Mouse (Mus musculus) C2C12 (cell line): ENCODE measurements around the gene Gpx4. TPM values are rescaled to one million over a fixed set of nuclear protein-coding genes. Genes with fewer than 3 reads are reported as not detected.

Experiments
- H3K27me3 ChIP-seq: one replicate; pipeline ENCODE4 v1.6.1; 2011; ENCODE audit not compliant: control insufficient read depth, insufficient read depth, insufficient read length
- H3K36me3 ChIP-seq: one replicate; pipeline ENCODE4 v1.6.1; 2011; ENCODE audit not compliant: control insufficient read depth, insufficient read depth
- H3K4me3 ChIP-seq: one replicate; pipeline ENCODE4 v1.5.1; 2011; ENCODE audit warnings: mild to moderate bottlenecking, control low read depth; ENCODE audit not compliant: poor library complexity, insufficient read depth, severe bottlenecking
- H3K79me2 ChIP-seq: one replicate; pipeline ENCODE4 v1.6.1; 2011; ENCODE audit not compliant: control insufficient read depth, insufficient read depth
- H3K79me3 ChIP-seq: one replicate; pipeline ENCODE4 v1.6.1; 2011; ENCODE audit warnings: low read depth, control low read depth
- H3ac ChIP-seq: one replicate; pipeline ENCODE3; 2011; ENCODE audit warnings: low read depth; ENCODE audit not compliant: control insufficient read depth, insufficient read length
- CEBPB ChIP-seq: IDR thresholded peaks from one replicate; pipeline ENCODE4 v1.6.1; 2011; ENCODE audit warnings: low read depth, mild to moderate bottlenecking, control low read depth, moderate library complexity
- CTCF ChIP-seq: IDR thresholded peaks from one replicate; pipeline ENCODE4 v1.5.1; 2011; ENCODE audit not compliant: control insufficient read depth, insufficient read depth, insufficient read length
- FOSL1 ChIP-seq: IDR thresholded peaks from one replicate; pipeline ENCODE4 v1.8.0; 2011; ENCODE audit warnings: mild to moderate bottlenecking, low read length; ENCODE audit not compliant: poor library complexity, insufficient read depth, severe bottlenecking
- MAX ChIP-seq: IDR thresholded peaks from one replicate; pipeline ENCODE4 v1.6.1; 2011; ENCODE audit warnings: mild to moderate bottlenecking, control low read depth
- MYOD1 ChIP-seq: IDR thresholded peaks from one replicate; pipeline ENCODE4 v1.6.1; 2011; ENCODE audit warnings: low read depth; ENCODE audit not compliant: control insufficient read depth, insufficient read length
- MYOG ChIP-seq: IDR thresholded peaks from one replicate; pipeline ENCODE4 v1.6.1; 2011; ENCODE audit not compliant: control insufficient read depth, insufficient read length; ENCODE audit errors: extremely low read depth
- USF1 ChIP-seq: IDR thresholded peaks from one replicate; pipeline ENCODE4 v1.6.1; 2011; ENCODE audit warnings: low read depth, mild to moderate bottlenecking, control low read depth, moderate library complexity
- polyA plus RNA-seq: library from polyadenylated mRNA; unstranded; fragments of >200 nt; fragmentation: generic; extraction: Trizol; gene quantifications from one replicate; pipeline ENCODE4 v1.2.1, GENCODE M21; 2012; ENCODE audit warnings: missing spikeins

Gene Gpx4
- polyA plus RNA-seq, 1 experiment = 964 TPM

DNA sequence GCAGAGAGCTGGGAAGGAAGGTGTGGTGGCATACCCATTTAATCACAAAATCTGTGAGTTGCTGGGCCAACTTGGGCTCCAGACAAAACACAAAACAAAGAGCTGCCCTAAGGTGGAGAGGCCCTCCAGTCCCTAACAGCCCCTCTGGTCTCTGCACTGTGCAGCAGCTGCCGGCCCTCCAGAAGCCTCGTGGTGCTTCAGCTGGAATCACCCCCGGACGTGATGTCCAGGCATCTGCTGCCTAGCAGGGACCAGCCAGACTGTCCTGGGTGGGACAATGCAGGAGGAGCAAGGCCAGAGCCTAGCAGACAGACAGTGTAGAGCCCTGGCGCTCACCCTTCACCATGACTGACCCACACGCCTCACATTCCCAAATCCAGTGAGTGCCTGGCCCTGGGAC is 44.6 kb downstream of the Gpx4 start:
- Histone ChIP-seq H3ac (no peak overlapping the region), H3K79me2 (peaks cover 100% of the 10 kb centered on the region), H3K27me3 (no peaks in the 10 kb centered on the region), H3K4me3 (no peak overlapping the region), H3K79me3 (peaks cover 70% of the 10 kb centered on the region), H3K36me3 (peaks cover 52% of the 10 kb centered on the region)
- TF ChIP-seq MAX (no peak), FOSL1 (no peak), MYOD1 (no peak), MYOG (no peak), CEBPB (no peak), USF1 (no peak), CTCF (no peak)

DNA sequence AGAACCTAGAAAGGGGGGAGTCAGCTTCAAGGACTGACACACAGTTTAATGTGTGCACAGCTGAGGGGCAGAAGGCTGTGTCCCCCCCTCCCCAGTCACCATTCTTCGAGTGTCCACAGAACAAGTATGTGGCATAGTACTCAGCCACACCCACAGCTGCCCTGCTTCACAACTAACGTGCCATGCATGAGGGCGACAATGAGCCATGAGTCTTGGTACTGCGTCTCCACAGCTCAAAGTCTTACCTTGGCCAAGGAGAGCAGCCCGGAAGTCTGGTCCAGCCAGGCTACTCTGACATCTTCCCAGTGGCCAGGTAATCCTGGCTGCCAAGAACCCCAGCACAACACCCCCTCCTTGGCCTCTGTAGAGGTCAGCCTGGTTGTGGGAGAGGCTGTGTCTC is 45.7 kb downstream of the Gpx4 start:
- peaks cover 100% of the 10 kb centered on the region for H3K79me2 ChIP-seq
- H3K4me3 ChIP-seq = no peak overlapping the region
- H3ac ChIP-seq = no peak overlapping the region
- H3K36me3 ChIP-seq = peaks cover 55% of the 10 kb centered on the region
- peaks cover 79% of the 10 kb centered on the region for H3K79me3 ChIP-seq
- TF ChIP-seq CTCF (no peak), MYOD1 (no peak), USF1 (no peak), MYOG (no peak), FOSL1 (no peak), CEBPB (no peak), MAX (no peak)
- no peaks in the 10 kb centered on the region for H3K27me3 ChIP-seq

DNA sequence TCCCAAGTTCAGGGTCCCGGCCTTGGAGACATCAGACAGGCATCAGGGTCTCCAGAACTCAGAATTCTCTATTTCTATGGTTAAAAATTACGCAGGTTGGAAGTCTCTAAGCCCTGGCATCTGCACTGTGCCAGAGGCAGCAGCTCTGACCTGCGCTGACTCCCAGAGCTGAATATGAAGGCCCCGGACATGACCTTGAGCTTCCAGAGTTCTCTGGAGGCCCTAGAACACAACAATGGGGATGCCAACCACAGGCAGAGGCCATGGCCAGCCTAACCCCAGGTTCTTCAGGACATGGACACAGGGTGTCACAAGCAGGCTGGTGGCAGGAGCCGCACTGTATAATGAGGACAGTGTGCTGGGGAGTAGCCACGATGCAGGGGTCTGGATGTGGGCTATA is 47.1 kb downstream of the Gpx4 start:
- H3ac ChIP-seq = no peak overlapping the region
- peaks cover 87% of the 10 kb centered on the region for H3K79me3 ChIP-seq
- H3K79me2 ChIP-seq = peaks cover 100% of the 10 kb centered on the region
- H3K27me3 ChIP-seq = no peaks in the 10 kb centered on the region
- TF ChIP-seq MYOD1 = no peak
- no peak for TF ChIP-seq FOSL1
- no peak for TF ChIP-seq CEBPB
- TF ChIP-seq MAX = no peak
- no peak for TF ChIP-seq CTCF
- TF ChIP-seq MYOG = no peak
- TF ChIP-seq USF1 = no peak
- H3K4me3 ChIP-seq = no peak overlapping the region
- peaks cover 51% of the 10 kb centered on the region for H3K36me3 ChIP-seq

DNA sequence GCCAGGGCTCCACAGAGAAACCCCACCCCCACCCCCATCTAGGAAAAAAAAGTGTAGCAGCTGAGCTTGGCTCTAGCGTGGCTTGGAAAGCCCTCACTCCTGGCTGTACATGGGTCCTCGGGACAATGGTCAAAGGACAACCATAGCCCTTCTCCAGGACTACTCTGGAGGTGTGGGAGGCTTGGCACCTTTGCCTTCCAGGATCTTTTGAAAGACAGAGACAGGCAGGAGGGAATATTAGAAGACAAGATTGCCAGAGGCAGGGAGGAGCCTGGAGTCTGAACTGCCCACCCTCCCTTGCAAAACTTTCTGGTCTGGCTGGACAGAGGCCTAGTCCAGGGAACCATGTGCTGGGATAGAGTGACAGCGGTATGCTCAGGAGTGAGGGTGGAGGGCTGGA is 47.7 kb downstream of the Gpx4 start:
- H3K79me2 ChIP-seq = peaks cover 100% of the 10 kb centered on the region
- H3K4me3 ChIP-seq = no peak overlapping the region
- H3K27me3 ChIP-seq = no peaks in the 10 kb centered on the region
- peak overlapping the region; percentile 1 for H3ac ChIP-seq
- peaks cover 45% of the 10 kb centered on the region for H3K36me3 ChIP-seq
- peaks cover 87% of the 10 kb centered on the region for H3K79me3 ChIP-seq
- TF ChIP-seq FOSL1 = no peak

DNA sequence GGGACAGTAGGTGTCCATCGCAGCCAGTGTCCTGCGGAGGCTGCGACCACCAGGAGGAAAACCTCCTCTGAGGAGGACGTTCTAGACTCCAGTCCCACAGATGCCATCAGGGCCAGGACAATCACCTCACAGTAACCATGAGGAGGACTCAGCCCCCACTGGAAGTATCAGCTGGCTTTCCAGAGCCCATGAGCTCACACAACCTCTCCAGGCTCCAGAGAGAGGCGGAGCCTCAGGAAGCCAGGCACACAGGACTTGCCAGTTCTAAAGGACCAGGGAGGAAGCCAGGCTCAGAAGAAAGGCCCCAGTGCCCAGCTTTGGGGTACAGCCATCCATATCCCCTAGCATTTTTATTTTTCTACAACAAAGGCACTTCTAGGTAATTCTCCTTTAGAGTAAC is 48.6 kb downstream of the Gpx4 start:
- H3K36me3 ChIP-seq = peaks cover 43% of the 10 kb centered on the region
- H3K27me3 ChIP-seq = no peaks in the 10 kb centered on the region
- peaks cover 87% of the 10 kb centered on the region for H3K79me3 ChIP-seq
- H3K79me2 ChIP-seq = peaks cover 100% of the 10 kb centered on the region
- H3ac ChIP-seq = no peak overlapping the region
- TF ChIP-seq MAX (no peak), FOSL1 (no peak), CEBPB (no peak), MYOG (no peak), MYOD1 (no peak), USF1 (no peak), CTCF (no peak)
- H3K4me3 ChIP-seq = no peak overlapping the region

DNA sequence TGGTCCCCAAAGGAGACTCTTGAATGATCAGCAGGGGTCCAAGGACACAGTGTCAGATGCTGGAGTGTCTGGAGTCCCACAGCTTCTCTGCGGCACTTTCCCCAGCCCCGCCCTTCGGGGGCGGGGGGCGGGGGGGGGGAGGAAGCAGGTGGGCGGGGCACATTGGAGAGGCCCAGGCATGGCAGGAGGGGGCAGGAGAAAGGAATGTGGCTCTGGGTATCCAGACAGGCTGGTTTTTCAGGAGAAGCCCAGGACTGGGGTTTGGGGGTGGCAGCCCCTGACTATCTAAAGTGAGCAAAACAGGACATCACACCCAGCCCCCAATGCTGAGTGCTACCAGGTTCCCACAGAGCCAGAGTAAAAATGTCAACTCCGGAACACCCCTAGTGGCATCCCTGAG is 50.3 kb downstream of the Gpx4 start:
- TF ChIP-seq CTCF (no peak), MYOD1 (no peak), MYOG (no peak), CEBPB (no peak), USF1 (no peak), MAX (no peak), FOSL1 (no peak)
- Histone ChIP-seq H3K79me3 (peaks cover 92% of the 10 kb centered on the region), H3ac (no peak overlapping the region), H3K4me3 (no peak overlapping the region), H3K27me3 (no peaks in the 10 kb centered on the region), H3K79me2 (peaks cover 100% of the 10 kb centered on the region), H3K36me3 (peaks cover 33% of the 10 kb centered on the region)
